In the genomic region with DNA sequence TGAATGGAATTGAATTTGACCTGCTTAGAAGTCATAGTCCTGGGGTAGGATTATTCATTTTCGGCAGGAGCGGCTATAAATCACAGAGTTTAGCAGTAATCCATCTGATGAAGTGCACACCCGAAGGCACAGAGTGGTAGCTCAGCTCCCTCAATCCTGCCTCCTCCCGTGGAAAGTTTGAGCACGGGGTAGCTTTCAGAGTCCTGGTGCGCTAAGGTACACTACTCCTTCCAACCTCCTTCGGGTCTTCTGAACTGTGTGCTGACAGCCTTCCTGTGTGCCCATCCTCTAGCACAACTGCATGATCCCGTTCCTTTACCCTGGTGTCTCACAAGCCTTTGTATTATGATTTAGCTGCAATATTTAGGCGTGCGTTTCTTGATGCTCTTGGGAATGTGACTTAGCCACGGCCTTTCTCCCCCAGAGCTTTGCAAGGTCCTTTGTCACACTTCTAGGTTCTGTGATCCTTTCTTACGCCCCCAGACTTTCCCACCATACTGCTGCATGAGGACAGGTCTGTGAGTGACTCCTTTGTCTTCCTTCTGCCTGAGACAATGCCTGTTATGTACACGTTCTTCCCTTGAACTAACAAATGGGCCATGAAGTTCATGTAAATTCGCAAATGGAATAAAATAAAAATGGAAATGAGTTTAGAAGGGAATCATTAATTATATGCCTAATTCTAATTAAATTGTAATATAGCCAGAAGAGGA, we compare ENCODE assay signal across 15 mouse cellular contexts. TPM values are rescaled to one million over a fixed set of nuclear protein-coding genes. Genes with fewer than 3 reads are reported as not detected.
DNase-seq lines count a peak whose midpoint lies in the region; ATAC-seq lines count a peak whose summit lies in the region.
"Had no signal": no experiment of that assay in that cellular context is flagged by ENCODE, and none has a peak within 500 bp of the region (broad histone marks: within the 10 kb centered on the region; RNA-seq: fewer than 3 reads in every experiment).

No protein-coding gene starts in this region.

- no peak overlapping the region for H3K4me3 ChIP-seq in kidney, embryonic 16.5 days (ENCODE audit: low read length)
- H3K4me3 ChIP-seq in forebrain, embryonic 14.5 days (ENCODE audit: low read depth, low read length): no peak overlapping the region
- H3K4me3 ChIP-seq in hindbrain, embryonic 16.5 days (ENCODE audit: low read length): no peak overlapping the region
- no peak overlapping the region for H3K4me3 ChIP-seq in neural tube, embryonic 12.5 days
- H3K4me3 ChIP-seq: erythroblast, embryonic 14.5 days; heart, embryonic 13.5 days; stomach, embryonic 15.5 days had no signal

- WGBS in kidney, embryonic 16.5 days: 53% methylated on average over 14 of the region's 14 CpGs
- 29% methylated on average over 14 of the region's 14 CpGs for WGBS in forebrain, embryonic 14.5 days
- 34% methylated on average over 14 of the region's 14 CpGs for WGBS in hindbrain, embryonic 16.5 days
- 37% methylated on average over 14 of the region's 14 CpGs for WGBS in neural tube, embryonic 12.5 days

- ATAC-seq in kidney, embryonic 16.5 days (ENCODE audit: low FRiP score, low TSS enrichment): peak; percentile 53; the same call in 1 of the 2 replicates
- ATAC-seq in forebrain, embryonic 14.5 days: peak; percentile 67
- peak; percentile 66 for ATAC-seq in hindbrain, embryonic 16.5 days
- peak; percentile 78 for ATAC-seq in neural tube, embryonic 12.5 days (ENCODE audit: low FRiP score, low read depth)

- H3K36me3 ChIP-seq in kidney, embryonic 16.5 days (ENCODE audit: insufficient read depth, low read length): peaks cover 13% of the 10 kb centered on the region
- peaks cover 9% of the 10 kb centered on the region for H3K36me3 ChIP-seq in forebrain, embryonic 14.5 days (ENCODE audit: control insufficient read depth, insufficient read depth, low read length)
- H3K36me3 ChIP-seq in hindbrain, embryonic 16.5 days (ENCODE audit: control insufficient read depth, insufficient read depth, low read length): peaks cover 5% of the 10 kb centered on the region; the same call in 1 of the 2 replicates
- peaks cover 8% of the 10 kb centered on the region for H3K36me3 ChIP-seq in neural tube, embryonic 12.5 days
- H3K36me3 ChIP-seq: stomach, embryonic 15.5 days had no signal

- H3K27me3 ChIP-seq in kidney, embryonic 16.5 days (ENCODE audit: insufficient read depth, low read length): no peaks in the 10 kb centered on the region
- no peaks in the 10 kb centered on the region for H3K27me3 ChIP-seq in forebrain, embryonic 14.5 days (replicated peaks; ENCODE audit: control insufficient read depth, insufficient read depth, low read length)
- no peaks in the 10 kb centered on the region for H3K27me3 ChIP-seq in hindbrain, embryonic 16.5 days (replicated peaks; ENCODE audit: control insufficient read depth, insufficient read depth, low read length)
- no peaks in the 10 kb centered on the region for H3K27me3 ChIP-seq in neural tube, embryonic 12.5 days (replicated peaks)
- H3K27me3 ChIP-seq: stomach, embryonic 15.5 days had no signal

- H3K27ac ChIP-seq in kidney, embryonic 16.5 days (ENCODE audit: low read length): peak overlapping the region; percentile 55; the same call in 1 of the 2 replicates
- no peak overlapping the region; the same call in 1 of the 2 replicates for H3K27ac ChIP-seq in forebrain, embryonic 14.5 days (ENCODE audit: low read depth, low read length)
- no peak overlapping the region for H3K27ac ChIP-seq in hindbrain, embryonic 16.5 days (ENCODE audit: low read depth, low read length)
- 0 out of 2 replicates have a peak overlapping the region, but pooled peaks have one; percentile 20 for H3K27ac ChIP-seq in neural tube, embryonic 12.5 days
- H3K27ac ChIP-seq: heart, embryonic 13.5 days; stomach, embryonic 15.5 days had no signal

- no peak for DNase-seq in kidney, postnatal 14 days
- peak; percentile 29 for DNase-seq in forebrain, embryonic 14.5 days (ENCODE audit: low spot score)
- DNase-seq in left cerebral cortex, adult 18-20 months (ENCODE audit: low spot score in 2 of 2): no peak
- no peak for DNase-seq in spleen, postnatal 36 days (ENCODE audit: low spot score in 2 of 2)
- no peak for DNase-seq in left cerebral cortex, postnatal 10 days (ENCODE audit: extremely low spot score in 1 of 2, low spot score in 2 of 2)
- DNase-seq: gastrocnemius, postnatal 25 days; left cerebral cortex, postnatal 4 days; right cerebral cortex, postnatal 4 days; thymus, postnatal 36 days had no signal

- H3K9me3 ChIP-seq in kidney, embryonic 16.5 days (ENCODE audit: low read length): no peaks in the 10 kb centered on the region
- no peaks in the 10 kb centered on the region for H3K9me3 ChIP-seq in forebrain, embryonic 14.5 days (replicated peaks; ENCODE audit: control insufficient read depth, low read length)
- no peaks in the 10 kb centered on the region for H3K9me3 ChIP-seq in hindbrain, embryonic 16.5 days (ENCODE audit: control insufficient read depth, low read length)
- no peaks in the 10 kb centered on the region for H3K9me3 ChIP-seq in neural tube, embryonic 12.5 days
- H3K9me3 ChIP-seq: heart, embryonic 13.5 days; stomach, embryonic 15.5 days had no signal

- H3K9ac ChIP-seq in kidney, embryonic 16.5 days (replicated peaks; ENCODE audit: low read length): no peak overlapping the region
- H3K9ac ChIP-seq in forebrain, embryonic 14.5 days (ENCODE audit: low read length): peak overlapping the region; percentile 14; the same call in 1 of the 2 replicates
- no peak overlapping the region for H3K9ac ChIP-seq in hindbrain, embryonic 16.5 days (ENCODE audit: low read depth, low read length)
- no peak overlapping the region for H3K9ac ChIP-seq in neural tube, embryonic 12.5 days
- H3K9ac ChIP-seq: heart, embryonic 13.5 days; stomach, embryonic 15.5 days had no signal

- intact Hi-C loops in left cerebral cortex, postnatal 10 days (cut with DNase I): no loop called here

- H3K4me1 ChIP-seq in kidney, embryonic 16.5 days (ENCODE audit: insufficient read depth, low read length): peaks cover 23% of the 10 kb centered on the region
- peaks cover 12% of the 10 kb centered on the region for H3K4me1 ChIP-seq in forebrain, embryonic 14.5 days (ENCODE audit: control insufficient read depth, insufficient read depth, low read length)
- H3K4me1 ChIP-seq in hindbrain, embryonic 16.5 days (ENCODE audit: control insufficient read depth, insufficient read depth, low read depth, low read length): peaks cover 6% of the 10 kb centered on the region; the same call in 1 of the 2 replicates
- peaks cover 13% of the 10 kb centered on the region for H3K4me1 ChIP-seq in neural tube, embryonic 12.5 days

- H3K4me2 ChIP-seq in kidney, embryonic 16.5 days (replicated peaks; ENCODE audit: low read depth, low read length): 0 out of 2 replicates have a peak overlapping the region, but pooled peaks have one; percentile 5
- peak overlapping the region; percentile 14; the same call in 1 of the 2 replicates for H3K4me2 ChIP-seq in forebrain, embryonic 14.5 days (ENCODE audit: low read length)
- peak overlapping the region; percentile 2 for H3K4me2 ChIP-seq in hindbrain, embryonic 16.5 days (ENCODE audit: low read length)
- H3K4me2 ChIP-seq in neural tube, embryonic 12.5 days (replicated peaks): peak overlapping the region; percentile 38
- H3K4me2 ChIP-seq: heart, embryonic 13.5 days; stomach, embryonic 15.5 days had no signal

RNA-seq across cellular contexts. Expression of gene Cblb, which starts 11.8 kb away (rescaled TPM):
- polyA plus RNA-seq in kidney, embryonic 16.5 days (2015; fragmentation: Nextera tagmentation; extraction: Ambion mirVana): 15.3 and 20.8 TPM in 2 replicates
- 16.8 and 19.2 TPM in 2 replicates for polyA plus RNA-seq in forebrain, embryonic 14.5 days (2014; fragmentation: Nextera tagmentation; extraction: Ambion mirVana)
- 8.0 and 11.3 TPM in 2 replicates for polyA plus RNA-seq in hindbrain, embryonic 16.5 days (2015; fragmentation: Nextera tagmentation; extraction: Ambion mirVana)
- polyA plus RNA-seq in neural tube, embryonic 12.5 days (2016; fragmentation: Nextera tagmentation; extraction: Ambion mirVana): 28.0 and 31.5 TPM in 2 replicates
- 10 to 100 TPM; 18.6 to 19.4 TPM for total RNA-seq in left cerebral cortex, adult 18-20 months (2021)
- 10 to 100 TPM; 22.4 to 25.5 TPM for total RNA-seq in left cerebral cortex, postnatal 10 days (2021)

Comparison
In these comparisons a context has a peak if more than half of its experiments do, and no peak if none do; other contexts are left out.
1. H3K27ac ChIP-seq: peak in kidney, embryonic 16.5 days (single experiment) and neural tube, embryonic 12.5 days (single experiment); none in forebrain, embryonic 14.5 days (single experiment) and hindbrain, embryonic 16.5 days (single experiment).
2. Peak in every context shown above with its lines, with median percentiles within 50 percentile points of each other: ATAC-seq and H3K4me2 ChIP-seq.